9 mouse cellular contexts compared by ENCODE assay signal in the genomic region with DNA sequence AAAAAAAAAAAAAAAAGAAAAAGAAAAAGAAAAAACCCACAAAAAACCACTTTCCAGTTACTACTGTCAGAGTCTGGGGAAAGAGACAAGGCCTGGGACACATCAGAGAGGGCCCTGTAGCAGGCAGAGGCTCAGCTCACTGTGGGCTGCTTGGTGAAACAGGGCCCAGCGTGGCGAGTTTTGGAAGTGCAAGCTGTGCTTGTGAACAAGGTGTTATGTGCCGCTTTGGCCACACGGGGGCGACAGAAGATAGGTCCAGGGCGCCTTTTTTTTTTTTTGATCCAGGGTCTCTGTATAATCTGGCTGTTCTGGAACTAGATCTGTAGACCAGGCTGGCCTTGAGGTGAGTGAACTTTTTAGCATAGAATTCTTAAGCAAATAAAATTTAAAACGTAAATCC. TPM values are rescaled to one million over a fixed set of nuclear protein-coding genes. Genes with fewer than 3 reads are reported as not detected.
DNase-seq lines count a peak whose midpoint lies in the region; TF ChIP-seq lines count a peak whose summit lies in the region.
"Had no signal": no experiment of that assay in that cellular context is flagged by ENCODE, and none has a peak within 500 bp of the region (broad histone marks: within the 10 kb centered on the region; RNA-seq: fewer than 3 reads in every experiment).

No protein-coding gene starts in this region.

- H3K9ac ChIP-seq in ES-Bruce4 (ENCODE audit: low read depth, poor library complexity, severe bottlenecking), result no peak overlapping the region
- H3K9ac ChIP-seq: limb, embryonic 13.5 days had no signal

- peak; percentile 94 for DNase-seq in adrenal gland, postnatal 10 days
- peak; percentile 90 for DNase-seq in embryo, embryonic 11.5 days (ENCODE audit: low read depth, low spot score)
- peak; percentile 59 to 82 for DNase-seq in heart, adult 9 months (ENCODE audit: low spot score in 2 of 2)
- DNase-seq in layer of hippocampus, postnatal 14 days (ENCODE audit: low spot score in 2 of 2), result peak; percentile 88 to 94
- DNase-seq in lung, postnatal 25 days (ENCODE audit: low spot score), result peak; percentile 92
- DNase-seq in right cerebral cortex, postnatal 14 days, result peak; percentile 98
- DNase-seq in urinary bladder, postnatal 14 days (ENCODE audit: low spot score), result peak; percentile 95

- peaks cover 4% of the 10 kb centered on the region for H3K4me1 ChIP-seq in ES-Bruce4 (ENCODE audit: control insufficient read depth, insufficient read depth, low read length)

- TF ChIP-seq CTCF in ES-Bruce4 (IDR thresholded peaks at IDR 0.05; ENCODE audit: low read depth, low read length), result peak; percentile 83

- H3K27ac ChIP-seq in ES-Bruce4 (ENCODE audit: insufficient read depth, low read length), result no peak overlapping the region
- H3K27ac ChIP-seq: limb, embryonic 13.5 days had no signal

- TF ChIP-seq EP300 in ES-Bruce4 (IDR thresholded peaks at IDR 0.05; ENCODE audit: insufficient read depth, low read depth, low read length), result no peak

- H3K36me3 ChIP-seq in ES-Bruce4 (ENCODE audit: control insufficient read depth, insufficient read depth, low read length, poor library complexity, severe bottlenecking), result no peaks in the 10 kb centered on the region

- H3K27me3 ChIP-seq in ES-Bruce4 (ENCODE audit: control insufficient read depth, insufficient read depth, low read length, poor library complexity, severe bottlenecking), result no peaks in the 10 kb centered on the region
- H3K27me3 ChIP-seq: limb, embryonic 13.5 days had no signal

- H3K4me3 ChIP-seq in ES-Bruce4 (ENCODE audit: low read depth, low read length), result no peak overlapping the region
- H3K4me3 ChIP-seq: limb, embryonic 13.5 days had no signal

- H3K9me3 ChIP-seq in ES-Bruce4 (replicated peaks; ENCODE audit: control insufficient read depth, insufficient read depth, low read length, poor library complexity, severe bottlenecking), result no peaks in the 10 kb centered on the region
- H3K9me3 ChIP-seq: limb, embryonic 13.5 days had no signal

- no peak for TF ChIP-seq POLR2A in ES-Bruce4 (IDR thresholded peaks at IDR 0.05; ENCODE audit: insufficient read depth, low read length)

RNA-seq across cellular contexts. Expression of a gene that starts 11.3 kb away (rescaled TPM):
- 25.0 and 28.0 TPM in 2 replicates for polyA plus RNA-seq in ES-Bruce4 (2011; ENCODE audit: insufficient read depth, insufficient read length, low read depth, missing spikeins)
- 10 to 100 TPM; 19.6 to 21.8 TPM for total RNA-seq in adrenal gland, postnatal 10 days (2021)
- total RNA-seq in layer of hippocampus, postnatal 14 days (2021), result 10 to 100 TPM; 20.3 to 24.2 TPM

RNA-seq across cellular contexts. Expression of a gene that starts 19.9 kb away (rescaled TPM):
- polyA plus RNA-seq in ES-Bruce4 (2011; ENCODE audit: insufficient read depth, insufficient read length, low read depth, missing spikeins), result 11.1 and 12.6 TPM in 2 replicates
- total RNA-seq in adrenal gland, postnatal 10 days (2021), result under 1 TPM in 1 of 2 experiments, not detected in 1; 0.12 TPM
- 1 to 10 TPM; 3.2 to 3.4 TPM for total RNA-seq in layer of hippocampus, postnatal 14 days (2021)

RNA-seq across cellular contexts. Expression of a gene that starts 23.2 kb away (rescaled TPM):
- 81.3 and 84.8 TPM in 2 replicates for polyA plus RNA-seq in ES-Bruce4 (2011; ENCODE audit: insufficient read depth, insufficient read length, low read depth, missing spikeins)
- total RNA-seq in adrenal gland, postnatal 10 days (2021), result 100 to 1,000 TPM; 103 to 113 TPM
- 100 to 1,000 TPM; 121 to 131 TPM for total RNA-seq in layer of hippocampus, postnatal 14 days (2021)

RNA-seq across cellular contexts. Expression of a gene that starts 27.9 kb away (rescaled TPM):
- polyA plus RNA-seq in ES-Bruce4 (2011; ENCODE audit: insufficient read depth, insufficient read length, low read depth, missing spikeins), result 3.8 and 5.4 TPM in 2 replicates
- total RNA-seq in adrenal gland, postnatal 10 days (2021), result 10 to 100 TPM in 1 of 2 experiments, 1 to 10 TPM in 1; 7.6 to 18.7 TPM
- total RNA-seq in layer of hippocampus, postnatal 14 days (2021), result 1 to 10 TPM; 2.0 to 2.8 TPM

RNA-seq across cellular contexts. Expression of a gene that starts 30.5 kb away (rescaled TPM):
- 199 and 223 TPM in 2 replicates for polyA plus RNA-seq in ES-Bruce4 (2011; ENCODE audit: insufficient read depth, insufficient read length, low read depth, missing spikeins)
- total RNA-seq in adrenal gland, postnatal 10 days (2021), result 1,000 to 10,000 TPM; 1,321 to 1,365 TPM
- total RNA-seq in layer of hippocampus, postnatal 14 days (2021), result 100 to 1,000 TPM; 620 to 655 TPM
